ENCODE assay signal across 8 mouse cellular contexts in the genomic region with DNA sequence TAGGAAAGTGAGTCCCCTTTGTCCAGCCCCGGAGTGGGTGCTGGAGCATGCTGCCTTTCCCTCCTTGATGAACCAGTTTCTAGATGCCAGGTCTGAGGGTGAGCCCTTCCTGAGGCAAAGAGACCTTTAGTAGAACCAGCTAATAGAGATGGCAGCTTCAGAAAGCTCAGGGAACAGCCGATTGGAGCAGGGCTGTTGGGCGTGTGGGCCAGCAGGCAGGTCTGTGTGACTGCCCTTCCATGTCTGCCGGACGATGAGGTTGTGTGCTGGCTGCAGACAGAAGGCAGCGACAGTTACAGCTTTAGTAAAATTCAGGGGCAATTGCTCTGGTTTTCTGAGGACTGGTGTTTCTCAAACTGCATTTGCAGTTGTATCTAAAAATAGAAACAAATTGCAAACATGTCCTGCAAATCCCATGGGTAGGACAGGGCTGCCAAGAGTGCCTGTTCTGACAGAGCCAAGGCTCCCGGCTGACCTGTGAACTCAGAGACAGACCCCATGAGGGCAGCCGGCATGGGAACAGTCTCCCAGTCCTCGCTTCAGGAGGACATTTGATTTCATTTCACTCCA. TPM values are rescaled to one million over a fixed set of nuclear protein-coding genes. Genes with fewer than 3 reads are reported as not detected.
DNase-seq lines count a peak whose midpoint lies in the region; ATAC-seq and TF ChIP-seq lines count a peak whose summit lies in the region.

No protein-coding gene starts in this region.

- H3K4me3 ChIP-seq in ES-Bruce4 (ENCODE audit: low read depth, low read length), result no peak overlapping the region
- peak overlapping the region; percentile 32 for H3K4me3 ChIP-seq in embryonic facial prominence, embryonic 10.5 days
- H3K4me3 ChIP-seq in heart, embryonic 16.5 days (ENCODE audit: low read length), result peak overlapping the region; percentile 35
- H3K4me3 ChIP-seq in neural tube, embryonic 14.5 days (ENCODE audit: low read depth, low read length), result no peak overlapping the region

- H3K4me2 ChIP-seq in heart, embryonic 16.5 days (ENCODE audit: low read depth, low read length), result peak overlapping the region; percentile 61
- no peak overlapping the region for H3K4me2 ChIP-seq in neural tube, embryonic 14.5 days (ENCODE audit: low read depth, low read length)

- H3K36me3 ChIP-seq in ES-Bruce4 (ENCODE audit: control insufficient read depth, insufficient read depth, low read length, poor library complexity, severe bottlenecking), result no peaks in the 10 kb centered on the region
- H3K36me3 ChIP-seq in embryonic facial prominence, embryonic 10.5 days (replicated peaks), result peaks cover 14% of the 10 kb centered on the region
- no peaks in the 10 kb centered on the region for H3K36me3 ChIP-seq in heart, embryonic 16.5 days (ENCODE audit: control insufficient read depth, insufficient read depth)
- H3K36me3 ChIP-seq in neural tube, embryonic 14.5 days (ENCODE audit: control insufficient read depth, insufficient read depth, low read length), result no peaks in the 10 kb centered on the region

- no peak for TF ChIP-seq POLR2A in ES-Bruce4 (IDR thresholded peaks at IDR 0.05; ENCODE audit: insufficient read depth, low read length)

- no peak for TF ChIP-seq CTCF in ES-Bruce4 (IDR thresholded peaks at IDR 0.05; ENCODE audit: low read depth, low read length)

- no peaks in the 10 kb centered on the region for H3K27me3 ChIP-seq in ES-Bruce4 (ENCODE audit: control insufficient read depth, insufficient read depth, low read length, poor library complexity, severe bottlenecking)
- H3K27me3 ChIP-seq in embryonic facial prominence, embryonic 10.5 days (replicated peaks; ENCODE audit: low read depth, poor library complexity, severe bottlenecking), result no peaks in the 10 kb centered on the region
- H3K27me3 ChIP-seq in heart, embryonic 16.5 days (ENCODE audit: control insufficient read depth, insufficient read depth, low read length), result no peaks in the 10 kb centered on the region
- no peaks in the 10 kb centered on the region for H3K27me3 ChIP-seq in neural tube, embryonic 14.5 days (ENCODE audit: control insufficient read depth, insufficient read depth, low read length)

- ATAC-seq in heart, embryonic 16.5 days (replicated peaks; ENCODE audit: extremely low read depth, insufficient read depth, low FRiP score), result 0 out of 2 replicates have a peak, but pooled peaks have one; percentile 20
- ATAC-seq in neural tube, embryonic 14.5 days (ENCODE audit: low read depth), result no peak
- no peak for ATAC-seq in erythroblast, adult 5-6 weeks (replicated peaks; ENCODE audit: low FRiP score, poor library complexity, severe bottlenecking)

- no peaks in the 10 kb centered on the region for H3K9me3 ChIP-seq in ES-Bruce4 (replicated peaks; ENCODE audit: control insufficient read depth, insufficient read depth, low read length, poor library complexity, severe bottlenecking)
- H3K9me3 ChIP-seq in embryonic facial prominence, embryonic 10.5 days, result no peaks in the 10 kb centered on the region
- no peaks in the 10 kb centered on the region for H3K9me3 ChIP-seq in heart, embryonic 16.5 days (replicated peaks; ENCODE audit: control insufficient read depth, low read length)
- H3K9me3 ChIP-seq in neural tube, embryonic 14.5 days (ENCODE audit: control insufficient read depth, low read length), result no peaks in the 10 kb centered on the region

- peak; percentile 46 for DNase-seq in embryonic facial prominence, embryonic 10.5 days (ENCODE audit: low spot score)
- peak; percentile 27 to 75 for DNase-seq in kidney, postnatal 25 days
- no peak for DNase-seq in thymus, adult 18-20 months
- DNase-seq in layer of hippocampus, postnatal 36 days, result no peak

- 36% methylated on average over 9 of the region's 9 CpGs for WGBS in embryonic facial prominence, embryonic 10.5 days
- 16% methylated on average over 9 of the region's 9 CpGs for WGBS in heart, embryonic 16.5 days
- 46% methylated on average over 9 of the region's 9 CpGs for WGBS in neural tube, embryonic 14.5 days

- H3K4me1 ChIP-seq in ES-Bruce4 (ENCODE audit: control insufficient read depth, insufficient read depth, low read length), result peaks cover 8% of the 10 kb centered on the region
- peaks cover 54% of the 10 kb centered on the region for H3K4me1 ChIP-seq in embryonic facial prominence, embryonic 10.5 days
- peaks cover 46% of the 10 kb centered on the region for H3K4me1 ChIP-seq in heart, embryonic 16.5 days (ENCODE audit: control insufficient read depth, insufficient read depth, low read length)
- H3K4me1 ChIP-seq in neural tube, embryonic 14.5 days (ENCODE audit: control insufficient read depth, insufficient read depth, low read length), result peaks cover 11% of the 10 kb centered on the region; the same call in 1 of the 2 replicates

- TF ChIP-seq EP300 in ES-Bruce4 (IDR thresholded peaks at IDR 0.05; ENCODE audit: insufficient read depth, low read depth, low read length), result no peak

- H3K9ac ChIP-seq in ES-Bruce4 (ENCODE audit: low read depth, poor library complexity, severe bottlenecking), result peak overlapping the region; percentile 6; the same call in 1 of the 2 replicates
- peak overlapping the region; percentile 72 for H3K9ac ChIP-seq in heart, embryonic 16.5 days (ENCODE audit: low read length)
- H3K9ac ChIP-seq in neural tube, embryonic 14.5 days (replicated peaks; ENCODE audit: low read depth, low read length), result no peak overlapping the region

- H3K27ac ChIP-seq in ES-Bruce4 (ENCODE audit: insufficient read depth, low read length), result no peak overlapping the region
- peak overlapping the region; percentile 71 for H3K27ac ChIP-seq in embryonic facial prominence, embryonic 10.5 days (replicated peaks)
- peak overlapping the region; percentile 99 for H3K27ac ChIP-seq in heart, embryonic 16.5 days (ENCODE audit: low read length)
- 0 out of 2 replicates have a peak overlapping the region, but pooled peaks have one; percentile 6 for H3K27ac ChIP-seq in neural tube, embryonic 14.5 days (ENCODE audit: low read depth, low read length)

RNA-seq across cellular contexts. Expression of gene Bend3, which starts 4.9 kb away (rescaled TPM):
- polyA plus RNA-seq in ES-Bruce4 (2011; ENCODE audit: insufficient read depth, insufficient read length, low read depth, missing spikeins), result 18.2 and 18.9 TPM in 2 replicates
- polyA plus RNA-seq in embryonic facial prominence, embryonic 10.5 days (2016; fragmentation: Nextera tagmentation; extraction: Ambion mirVana), result 9.1 and 10.8 TPM in 2 replicates
- 2.3 and 3.0 TPM in 2 replicates for polyA plus RNA-seq in heart, embryonic 16.5 days (2015; fragmentation: Nextera tagmentation; extraction: Ambion mirVana)
- 3.7 and 3.8 TPM in 2 replicates for polyA plus RNA-seq in neural tube, embryonic 14.5 days (2014; fragmentation: Nextera tagmentation; extraction: Ambion mirVana)
- 2.1 and 2.3 TPM in 2 replicates for total RNA-seq in erythroblast, adult 5-6 weeks (2015; ENCODE audit: low replicate concordance)
- total RNA-seq in erythroblast, adult 5-6 weeks (2017; ENCODE audit: low replicate concordance), result 0.70 and 0.85 TPM in 2 replicates
- 1 to 10 TPM; 5.1 to 5.4 TPM for total RNA-seq in layer of hippocampus, postnatal 36 days (2021)

RNA-seq across cellular contexts. Expression of gene Gm9803, which starts 40.4 kb away (rescaled TPM):
- polyA plus RNA-seq in ES-Bruce4 (2011; ENCODE audit: insufficient read depth, insufficient read length, low read depth, missing spikeins), result 28.5 and 40.0 TPM in 2 replicates
- 13.9 and 14.3 TPM in 2 replicates for polyA plus RNA-seq in embryonic facial prominence, embryonic 10.5 days (2016; fragmentation: Nextera tagmentation; extraction: Ambion mirVana)
- polyA plus RNA-seq in heart, embryonic 16.5 days (2015; fragmentation: Nextera tagmentation; extraction: Ambion mirVana), result 20.0 and 42.0 TPM in 2 replicates
- polyA plus RNA-seq in neural tube, embryonic 14.5 days (2014; fragmentation: Nextera tagmentation; extraction: Ambion mirVana), result 17.9 and 26.8 TPM in 2 replicates
- total RNA-seq in erythroblast, adult 5-6 weeks (2015; ENCODE audit: low replicate concordance), result 12.9 and 13.4 TPM in 2 replicates
- total RNA-seq in erythroblast, adult 5-6 weeks (2017; ENCODE audit: low replicate concordance), result 1.3 and 3.3 TPM in 2 replicates
- 1 to 10 TPM; 3.2 to 7.6 TPM for total RNA-seq in layer of hippocampus, postnatal 36 days (2021)

RNA-seq across cellular contexts. Expression of gene 1700021F05Rik, which starts 57.3 kb away (rescaled TPM):
- 70.7 and 72.0 TPM in 2 replicates for polyA plus RNA-seq in ES-Bruce4 (2011; ENCODE audit: insufficient read depth, insufficient read length, low read depth, missing spikeins)
- polyA plus RNA-seq in embryonic facial prominence, embryonic 10.5 days (2016; fragmentation: Nextera tagmentation; extraction: Ambion mirVana), result 60.1 and 66.2 TPM in 2 replicates
- 94.6 and 107 TPM in 2 replicates for polyA plus RNA-seq in heart, embryonic 16.5 days (2015; fragmentation: Nextera tagmentation; extraction: Ambion mirVana)
- polyA plus RNA-seq in neural tube, embryonic 14.5 days (2014; fragmentation: Nextera tagmentation; extraction: Ambion mirVana), result 71.8 and 76.5 TPM in 2 replicates
- total RNA-seq in erythroblast, adult 5-6 weeks (2015; ENCODE audit: low replicate concordance), result 5.6 and 15.4 TPM in 2 replicates
- 8.9 and 11.0 TPM in 2 replicates for total RNA-seq in erythroblast, adult 5-6 weeks (2017; ENCODE audit: low replicate concordance)
- 10 to 100 TPM; 42.3 to 43.8 TPM for total RNA-seq in layer of hippocampus, postnatal 36 days (2021)

Comparison
In these comparisons a context has a peak if more than half of its experiments do, and no peak if none do; other contexts are left out.
1. H3K4me3 ChIP-seq: peak in embryonic facial prominence, embryonic 10.5 days (single experiment) and heart, embryonic 16.5 days (single experiment); none in ES-Bruce4 (single experiment) and neural tube, embryonic 14.5 days (single experiment).
2. DNase-seq: peak in embryonic facial prominence, embryonic 10.5 days (single experiment) and kidney, postnatal 25 days (2 of 2); none in thymus, adult 18-20 months (0 of 2) and layer of hippocampus, postnatal 36 days (0 of 2).